Mouse (Mus musculus) urinary bladder, adult 2 months (tissue): Measurements from ENCODE around the gene Armc2. TPM values are rescaled to one million over a fixed set of nuclear protein-coding genes. Genes with fewer than 3 reads are reported as not detected.

Source experiments
- DNase-seq: peaks from one replicate; pipeline ENCODE4 v3.0.0; 2022; ENCODE audit warnings: low spot score
- polyA plus RNA-seq: library from polyadenylated mRNA; depleted of rRNA; stranded (reverse); fragments of >200 nt; gene quantifications from 2 replicates; pipeline ENCODE4 v1.2.3, GENCODE M21; 2012

Armc2 gene
- polyA plus RNA-seq, 1 experiment, result 1.8 TPM

DNA sequence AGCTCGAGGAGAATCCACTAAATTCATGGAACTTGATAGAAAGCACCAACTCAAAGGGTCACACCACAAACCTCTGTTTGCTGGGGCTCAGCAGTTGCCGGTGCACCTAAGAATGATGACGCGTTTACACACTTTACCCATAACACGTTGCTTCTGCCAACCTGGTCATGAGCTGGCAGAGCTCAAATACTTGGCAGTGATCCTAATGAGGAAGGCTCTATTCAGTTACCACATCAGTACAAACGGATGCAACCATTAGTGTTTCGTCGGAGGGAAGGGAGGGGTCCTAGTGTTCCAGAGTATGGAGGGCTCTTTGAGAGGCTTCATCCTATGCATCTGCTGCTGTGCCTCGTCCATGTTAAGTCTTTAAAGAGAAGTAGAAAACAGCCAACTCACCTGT is 3.3 kb upstream of the Armc2 start:
- DNase-seq, result no peak

DNA sequence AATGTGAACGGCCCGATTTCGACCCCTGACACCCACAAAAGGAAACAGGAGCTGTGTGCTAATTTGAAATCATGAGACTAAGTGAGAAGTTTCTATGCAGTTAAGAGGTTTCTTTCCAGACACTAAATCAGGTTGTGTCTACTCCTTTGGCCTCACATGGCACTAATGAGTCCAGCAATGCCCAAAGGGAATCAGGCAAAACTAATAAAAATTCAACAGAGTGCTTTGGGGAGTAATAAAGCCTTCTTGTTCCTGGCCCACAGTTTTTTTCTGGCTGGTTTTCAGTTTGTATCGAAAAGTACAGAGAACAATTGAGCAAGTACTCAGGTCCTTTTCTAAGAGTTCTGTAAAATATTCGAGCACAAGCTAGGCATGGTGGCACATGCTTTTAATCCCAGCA is 4.2 kb downstream of the Armc2 start:
- no peak for DNase-seq

DNA sequence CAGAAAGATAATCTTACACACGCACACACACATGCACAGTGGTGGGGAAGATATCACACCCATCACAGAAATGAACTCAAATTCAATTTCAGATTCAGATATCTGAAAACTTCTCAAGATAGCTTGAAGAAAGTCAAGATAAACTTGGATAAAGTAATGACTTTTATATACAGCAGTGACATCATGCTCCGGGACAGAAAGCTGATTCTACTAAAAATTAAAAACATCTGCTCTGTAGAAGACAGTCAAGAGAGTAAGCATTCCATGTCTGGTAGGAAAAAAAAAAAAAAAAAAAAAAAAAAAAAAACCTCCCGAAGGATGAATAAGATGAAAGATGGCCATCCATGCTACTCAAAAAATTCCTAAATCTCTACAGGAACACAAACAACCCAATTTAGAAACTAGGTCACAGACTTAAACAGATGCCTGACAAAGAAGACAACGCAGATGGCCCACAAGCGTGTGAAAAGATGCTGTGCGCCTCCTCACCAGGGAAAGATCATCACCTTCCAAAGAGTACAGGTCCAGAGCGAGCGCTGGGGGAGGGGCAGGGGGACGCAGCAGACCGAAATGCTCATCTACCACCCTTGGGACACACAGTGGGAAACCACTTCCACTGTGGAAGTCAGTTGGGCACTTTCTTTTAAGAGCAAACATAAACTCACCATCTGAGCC is 7.3 kb downstream of the Armc2 start:
- DNase-seq, result no peak

DNA sequence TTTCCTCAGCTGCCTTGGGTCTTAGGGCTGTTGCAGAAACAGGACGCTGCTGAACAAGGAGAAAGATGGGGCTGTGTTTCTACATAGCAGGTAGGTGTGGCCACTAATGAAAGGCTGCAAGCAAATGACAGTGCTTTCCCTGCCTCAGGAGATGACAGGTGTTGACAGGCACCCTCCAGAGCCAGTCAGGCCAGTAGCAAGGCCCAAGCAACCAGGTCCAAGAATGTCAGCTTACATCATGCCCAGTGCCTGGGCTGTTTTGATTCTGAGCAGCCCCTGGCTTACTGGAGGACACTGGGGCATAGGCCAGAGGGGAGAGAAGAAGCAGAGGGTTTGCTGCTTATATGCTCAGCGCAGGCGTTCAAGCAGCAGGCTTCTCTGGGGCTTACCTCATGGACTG is 13.0 kb downstream of the Armc2 start:
- no peak for DNase-seq

GRCm38 (mm10) chr10:42004690-42005089 is 13.6 kb downstream of the Armc2 start:
- no peak for DNase-seq

DNA sequence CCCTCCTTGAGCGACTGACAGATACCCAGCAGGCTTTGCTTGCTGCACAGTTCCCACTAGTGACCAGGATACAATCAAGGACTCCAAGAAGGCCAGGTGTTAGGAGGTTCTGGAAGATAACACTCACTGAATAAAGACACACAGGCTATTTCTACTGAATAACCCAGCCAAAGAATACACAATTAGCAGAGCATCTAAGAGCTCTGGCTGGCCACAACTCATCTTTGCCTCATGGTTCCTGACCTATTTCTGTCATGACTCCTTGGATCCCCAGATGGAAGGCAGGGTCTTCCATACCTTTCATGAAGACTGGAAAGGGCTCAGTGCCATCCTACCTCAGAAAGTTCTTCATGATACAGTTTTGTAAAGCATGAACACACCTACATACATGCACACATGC is 14.2 kb downstream of the Armc2 start:
- DNase-seq, result no peak

DNA sequence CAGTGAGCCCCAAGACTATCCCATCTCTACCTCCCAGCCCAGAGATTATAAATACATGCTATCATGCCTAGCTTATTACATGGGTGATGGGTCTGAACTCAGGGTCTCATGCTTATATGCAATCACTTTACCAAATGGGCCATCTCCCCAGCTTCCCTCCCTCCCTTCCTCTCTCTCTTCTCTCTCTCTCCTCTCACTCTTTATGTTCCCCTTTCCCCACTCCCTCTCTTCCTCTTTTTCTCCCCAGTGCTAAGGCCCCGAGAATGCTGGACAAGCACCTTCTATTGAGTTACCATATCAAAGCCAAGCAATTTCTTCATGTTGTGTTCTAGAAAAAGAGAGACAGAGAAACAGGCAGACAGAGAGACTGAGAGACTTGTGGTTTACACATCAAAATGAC is 14.7 kb downstream of the Armc2 start:
- DNase-seq, result no peak

GRCm38 (mm10) chr10:42002436-42002835 is 15.8 kb downstream of the Armc2 start:
- DNase-seq, result no peak

GRCm38 (mm10) chr10:42001260-42001659 is 17.0 kb downstream of the Armc2 start:
- no peak for DNase-seq

- no peak for DNase-seq
Measured at GRCm38 (mm10) chr10:41997691-41998178, 20.5 kb downstream of the Armc2 start.

GRCm38 (mm10) chr10:41996157-41996556 is 22.1 kb downstream of the Armc2 start:
- no peak for DNase-seq

DNA sequence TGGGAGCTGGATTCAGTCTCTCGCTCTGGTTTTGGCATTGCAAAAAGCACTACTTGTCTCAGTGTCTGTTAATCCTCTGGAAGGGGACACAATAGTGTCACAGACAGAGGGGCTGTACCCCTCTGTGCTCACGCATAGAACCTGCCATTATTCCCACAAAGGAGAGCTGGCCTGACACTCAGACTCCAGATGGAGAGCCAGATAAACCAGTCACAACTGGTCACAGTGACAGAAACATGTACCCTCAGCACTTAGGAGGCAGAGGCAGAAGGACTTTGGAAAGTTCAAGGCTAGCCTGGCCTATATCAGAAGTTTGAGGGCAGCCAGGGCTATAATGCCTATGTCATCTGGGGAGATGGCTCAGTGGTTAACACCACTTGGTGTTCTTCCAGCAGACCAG is 23.2 kb downstream of the Armc2 start:
- no peak for DNase-seq

GRCm38 (mm10) chr10:41994578-41994977 is 23.7 kb downstream of the Armc2 start:
- DNase-seq, result no peak

GRCm38 (mm10) chr10:41992059-41992440 is 26.2 kb downstream of the Armc2 start:
- DNase-seq, result no peak

DNA sequence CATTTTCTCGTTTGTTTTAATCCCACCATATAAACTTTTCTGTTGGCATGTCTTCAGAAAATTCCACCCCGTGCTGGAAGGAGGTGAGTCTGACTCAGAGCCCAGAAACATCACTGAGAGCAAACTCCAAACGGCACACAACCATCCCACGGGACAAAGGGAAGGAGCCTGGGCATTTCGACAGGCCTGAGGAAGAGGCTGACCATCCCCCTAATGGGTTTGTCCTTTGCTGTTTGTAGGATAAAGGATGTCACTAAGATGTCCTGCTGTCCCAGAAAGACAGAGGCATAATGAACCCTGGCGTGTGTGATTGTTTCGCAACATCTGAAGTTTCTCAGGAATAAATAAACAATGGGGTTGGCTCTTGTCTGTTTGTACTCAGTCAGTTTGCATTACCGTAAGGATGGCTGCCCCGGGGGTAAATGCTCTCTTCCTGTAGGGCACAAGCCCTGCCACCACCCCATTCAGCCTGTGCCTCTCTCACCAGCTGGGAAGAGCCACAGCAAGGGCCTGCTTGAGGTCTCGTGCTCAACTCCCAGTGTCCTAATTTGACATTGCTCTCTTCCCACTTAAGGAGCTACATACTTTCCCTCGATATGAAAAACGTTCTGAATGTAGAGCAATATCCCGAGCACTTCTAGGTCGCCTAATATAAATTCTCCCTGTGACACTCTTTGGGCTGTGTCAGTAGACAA is 26.7 kb downstream of the Armc2 start:
- no peak for DNase-seq

- DNase-seq, result no peak
Measured at GRCm38 (mm10) chr10:41990896-41991295, 27.3 kb downstream of the Armc2 start.

- DNase-seq, result no peak
Measured at GRCm38 (mm10) chr10:41988930-41989329, 29.3 kb downstream of the Armc2 start.

GRCm38 (mm10) chr10:41986126-41986525 is 32.1 kb downstream of the Armc2 start:
- no peak for DNase-seq

DNA sequence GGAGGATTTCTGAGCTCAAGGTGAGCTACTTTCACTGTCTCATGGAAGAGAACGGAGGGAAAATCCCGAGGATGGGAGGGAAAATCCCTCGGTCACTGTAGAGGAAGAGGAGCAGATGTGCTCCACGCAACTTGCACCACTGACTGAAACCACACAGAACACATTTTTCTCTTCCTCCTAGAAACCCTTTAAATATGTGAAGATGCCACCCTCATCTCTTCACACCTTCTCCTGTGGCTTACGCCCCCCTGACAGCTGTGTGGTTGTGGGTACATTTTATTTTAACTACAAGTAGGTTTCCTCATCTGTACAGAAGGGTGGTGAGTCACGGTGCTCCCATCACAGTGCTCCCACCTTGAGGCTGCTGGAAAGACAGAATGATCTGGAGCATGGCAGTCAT is 34.0 kb downstream of the Armc2 start:
- no peak for DNase-seq

- no peak for DNase-seq
Measured at GRCm38 (mm10) chr10:41982821-41983220, 35.4 kb downstream of the Armc2 start.

- no peak for DNase-seq
Measured at GRCm38 (mm10) chr10:41980772-41981383, 37.4 kb downstream of the Armc2 start.

DNA sequence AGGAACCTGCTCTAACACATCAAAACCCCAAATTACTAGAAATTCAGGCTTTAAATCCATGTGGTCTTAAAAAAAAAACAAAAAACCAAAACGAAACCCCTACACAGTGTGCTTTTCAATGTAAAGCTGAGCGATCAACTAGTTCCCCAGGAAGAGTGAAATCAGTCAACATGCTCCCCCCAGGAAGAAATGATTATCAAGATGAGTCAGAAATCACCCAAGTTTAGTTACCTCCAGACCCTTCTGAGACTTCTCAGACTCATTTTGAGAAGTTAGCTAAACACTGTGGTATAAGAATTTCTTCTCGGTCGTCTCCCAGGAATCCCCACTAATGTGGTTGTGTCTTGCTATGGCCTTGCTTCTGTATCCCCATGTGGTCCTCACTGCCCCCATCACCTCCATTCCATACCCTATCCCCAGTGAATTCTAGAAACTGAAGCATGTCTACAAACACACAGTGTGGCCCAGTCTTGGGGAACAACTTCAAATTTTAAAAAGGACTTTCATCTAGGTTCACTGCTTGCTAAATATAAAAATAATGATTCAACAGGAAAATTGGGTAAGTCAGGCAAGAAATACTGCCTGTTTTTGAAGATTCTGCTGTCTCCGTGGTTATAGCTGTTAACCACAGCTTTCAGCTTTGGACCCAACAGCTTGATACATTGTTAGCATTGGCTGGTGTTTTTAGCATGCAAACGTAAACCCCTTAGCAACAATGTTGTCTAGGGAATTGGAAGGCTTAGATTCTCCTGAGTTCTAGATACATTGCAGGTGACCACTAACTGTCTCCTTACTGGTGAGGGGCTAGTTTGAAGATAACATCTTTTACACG is 39.6 kb downstream of the Armc2 start:
- DNase-seq, result no peak
